Mouse (Mus musculus) neural tube, embryonic 10.5 days (tissue): ENCODE measurements around the gene Ugdh.
A peak's percentile ranks its signal among the peaks of the same experiment; 100 is the strongest.
"Not testable (repeated sequence)": the region's sequence is repeated elsewhere in the genome, so short reads cannot be mapped to it uniquely, and the experiment has no call there.

Experiments
- DNase-seq: peaks from one replicate; pipeline ENCODE4 v3.0.0-alpha.2; 2017; ENCODE audit warnings: low spot score; ENCODE audit errors: extremely low spot score

Gene Ugdh

DNA sequence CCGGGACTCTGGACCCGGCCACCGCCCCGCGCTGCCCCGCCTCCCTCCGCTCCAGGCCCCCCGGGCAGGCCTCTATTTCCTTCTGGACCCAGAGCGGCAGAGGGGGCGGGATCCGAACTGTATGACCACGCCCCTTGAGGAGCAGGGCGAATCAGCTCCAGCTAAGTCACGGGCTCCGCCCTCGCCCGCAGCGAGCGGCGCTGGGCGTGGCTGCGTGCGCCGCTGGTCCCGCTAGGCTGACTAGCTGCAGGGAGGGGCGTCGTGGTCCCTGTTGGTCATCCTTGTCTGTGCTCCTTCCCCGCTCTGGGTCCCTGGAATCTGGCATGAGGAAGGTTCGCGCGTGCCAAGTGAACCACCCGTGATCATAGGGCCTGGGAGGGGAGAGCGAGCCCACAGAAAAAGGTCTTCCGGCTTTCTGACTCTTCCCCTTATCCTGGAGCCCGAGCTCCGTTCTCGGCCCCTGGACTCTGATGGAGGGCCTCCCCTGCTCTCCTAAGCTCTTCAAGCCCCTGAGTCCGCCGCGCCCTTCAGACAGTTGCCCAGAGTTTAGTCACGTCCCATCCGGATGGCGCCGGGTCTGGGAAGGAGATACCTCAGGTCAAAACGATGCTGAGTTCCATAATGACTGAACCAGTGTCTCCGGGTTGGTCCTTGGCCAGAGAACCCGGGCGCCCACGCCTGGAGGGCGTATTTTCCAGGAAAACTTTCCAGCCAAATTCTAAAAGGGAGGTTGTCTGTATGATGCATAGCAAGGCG lies at the start of gene Ugdh:
TSS of gene Ugdh (minus strand) at position 144 of the 756 bp plus-strand sequence.
- peak; percentile 94 for DNase-seq

GRCm38 (mm10) chr5:65482996-65483395 lies 47.2 kb upstream of the Ugdh start:
- no peak for DNase-seq

DNA sequence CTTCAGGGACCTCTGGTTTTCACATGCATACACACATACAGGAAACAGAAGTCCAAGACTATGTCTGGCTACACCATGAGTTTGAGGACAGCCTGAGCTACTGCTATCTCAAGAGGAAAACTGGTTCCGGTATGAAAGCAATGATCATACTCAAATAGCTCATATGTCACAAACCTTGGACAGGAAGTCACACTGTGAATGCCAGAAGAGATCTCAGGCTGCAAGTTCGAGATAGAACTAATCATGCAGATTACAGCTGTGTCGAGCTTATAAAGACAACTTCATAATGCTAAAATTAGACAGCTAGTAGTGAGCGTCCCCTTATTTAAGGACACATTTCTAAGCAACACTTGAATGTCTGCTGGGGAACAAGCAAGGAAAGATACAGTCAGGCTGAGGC lies 44.8 kb upstream of the Ugdh start:
- DNase-seq, result no peak

DNA sequence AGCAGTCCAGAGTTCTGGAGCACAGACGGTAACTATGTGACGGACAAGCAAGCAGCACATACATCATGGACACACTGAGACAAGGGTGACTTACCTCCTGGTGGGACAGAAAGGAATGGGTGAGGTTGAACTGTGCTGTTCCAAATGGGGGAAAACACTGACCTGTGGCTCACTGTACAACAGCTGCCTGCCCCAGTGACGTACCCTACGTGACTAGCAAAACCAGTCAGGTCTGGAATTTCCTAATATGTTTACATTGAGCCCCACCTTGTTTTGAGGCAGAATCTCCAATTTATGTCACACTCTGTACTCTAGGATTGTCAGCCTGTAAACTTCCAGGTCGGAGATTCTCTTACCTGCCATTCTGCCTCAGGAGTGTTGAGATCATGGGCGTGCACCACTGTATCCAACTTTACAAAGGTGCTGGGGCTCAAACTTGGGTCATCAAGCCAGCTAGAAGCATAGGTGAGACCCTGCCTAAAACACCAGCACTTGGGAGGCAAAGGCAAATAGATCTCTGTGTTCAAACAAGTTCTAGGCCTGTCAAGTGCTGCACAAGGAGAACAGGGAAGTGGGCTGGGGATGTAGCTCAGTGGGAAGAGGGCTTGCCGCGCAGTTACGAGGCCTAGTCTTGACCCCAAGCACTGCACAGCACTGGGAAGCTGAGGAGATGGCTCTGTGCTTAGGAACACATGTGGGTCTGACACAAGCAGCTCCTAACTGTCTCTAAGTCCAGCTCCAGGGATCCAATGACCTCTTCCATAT lies 44.1 kb upstream of the Ugdh start:
- no peak for DNase-seq

DNA sequence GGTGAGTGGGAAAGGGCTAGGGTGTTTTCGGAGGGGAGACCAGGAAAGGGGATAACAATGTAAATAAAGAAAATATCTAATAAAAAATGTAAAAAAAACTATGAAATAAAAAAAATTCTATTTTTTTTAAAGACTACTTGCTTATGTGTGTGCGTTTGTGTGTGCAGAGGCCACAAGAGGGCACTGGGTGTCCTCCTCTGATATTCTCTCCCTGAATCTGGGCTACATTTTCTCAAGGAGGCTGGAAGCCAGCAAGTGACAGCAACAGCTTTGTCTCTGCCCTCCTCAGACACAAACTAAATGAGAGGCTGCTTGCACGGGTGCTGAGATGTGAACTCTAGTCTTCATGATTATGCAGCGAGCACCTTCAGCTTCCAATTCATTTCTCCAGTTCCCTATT lies 42.5 kb upstream of the Ugdh start:
- DNase-seq, result no peak

DNA sequence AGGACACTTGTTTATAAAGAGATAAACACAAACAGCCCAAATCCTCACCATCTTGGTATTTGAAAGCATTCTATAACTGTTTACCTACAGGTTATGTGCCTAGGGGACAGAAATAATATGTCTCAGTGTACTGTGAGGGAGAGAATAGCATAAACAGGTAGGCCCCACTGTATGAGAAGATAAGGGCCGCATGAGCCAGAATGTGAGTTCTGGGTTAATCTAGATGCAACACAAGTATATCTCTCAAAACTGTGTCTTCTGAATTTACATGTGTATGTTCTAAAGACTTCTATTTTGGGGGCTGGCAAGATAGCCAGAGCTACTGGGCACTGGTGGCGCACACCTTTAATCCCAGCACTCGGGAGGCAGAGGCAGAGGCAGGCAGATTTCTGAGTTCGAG lies 41.0 kb upstream of the Ugdh start:
- DNase-seq, result not testable (repeated sequence)

DNA sequence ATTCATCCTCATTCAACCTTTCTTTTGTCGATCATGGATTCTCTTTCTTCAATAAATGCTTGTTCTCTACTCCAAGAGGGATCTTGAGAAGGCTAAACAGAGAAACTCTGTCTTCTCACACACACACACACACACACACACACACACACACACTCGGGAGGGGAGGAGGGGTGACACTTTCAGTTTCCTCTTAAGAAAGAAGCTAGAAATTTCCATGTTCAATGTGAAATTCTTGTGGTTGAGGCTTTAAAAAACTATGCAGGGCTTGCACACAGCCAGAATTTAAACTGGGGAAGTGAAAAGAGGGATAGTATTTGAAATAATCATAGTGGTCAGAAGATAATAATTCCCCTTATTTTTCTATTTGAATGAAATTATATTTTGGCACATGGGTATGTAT lies 40.1 kb upstream of the Ugdh start:
- no peak for DNase-seq

DNA sequence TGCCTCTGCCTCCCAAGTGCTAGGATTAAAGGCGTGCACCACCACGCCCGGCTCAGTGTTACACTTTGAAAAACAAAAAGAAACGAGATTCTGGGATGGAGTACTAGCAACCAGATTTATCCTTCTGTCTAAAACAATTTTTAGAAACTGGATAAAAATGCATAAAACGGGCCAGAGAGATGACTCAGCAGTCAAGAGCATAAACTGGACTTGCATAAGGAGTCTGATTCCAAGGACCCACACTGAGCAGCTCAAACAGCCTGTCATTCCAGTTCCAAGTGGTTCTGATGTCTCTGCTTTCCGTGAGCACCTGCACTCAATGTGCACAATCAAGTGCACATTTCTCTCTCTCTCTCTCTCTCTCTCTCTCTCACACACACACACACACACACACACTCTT lies 34.0 kb upstream of the Ugdh start:
- DNase-seq, result no peak

DNA sequence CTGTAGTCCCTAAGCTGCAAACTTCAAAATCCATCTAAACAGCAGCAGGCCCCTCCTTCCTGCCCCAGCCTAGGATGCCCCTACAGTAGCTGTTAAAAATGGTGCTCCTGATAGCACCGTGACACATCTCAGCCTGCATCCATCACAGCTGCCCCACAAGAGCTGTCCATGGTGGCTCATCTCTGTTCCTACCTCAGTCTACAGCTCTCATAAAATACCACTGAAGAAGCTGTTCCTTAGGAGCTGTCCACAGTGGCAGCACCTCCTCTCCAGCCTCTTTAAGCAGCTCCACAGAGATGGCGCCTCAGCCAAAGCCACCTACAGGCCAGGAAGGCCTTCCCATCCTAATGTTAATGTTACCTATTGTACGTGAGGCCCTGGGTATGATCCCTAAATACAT lies 31.2 kb upstream of the Ugdh start:
- no peak for DNase-seq

DNA sequence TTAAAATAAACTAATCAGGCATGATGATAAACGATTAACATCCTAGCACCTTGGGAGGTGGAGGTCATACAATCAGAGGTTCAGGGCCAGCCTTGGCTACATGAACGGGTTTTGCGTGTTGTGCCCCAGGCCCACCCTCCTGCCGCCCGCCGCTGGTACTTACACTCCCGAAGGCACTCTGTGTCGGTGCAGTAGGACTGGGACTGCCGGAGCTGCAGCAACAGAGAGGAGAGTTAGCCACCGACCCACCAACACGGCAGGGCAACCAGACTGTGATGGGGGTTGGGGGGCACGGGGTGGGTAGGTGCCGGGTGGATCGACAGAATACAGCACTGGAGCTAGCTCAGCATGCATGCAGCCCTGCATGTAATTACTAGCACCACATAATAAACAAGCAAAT lies 24.6 kb upstream of the Ugdh start:
- DNase-seq, result no peak

- DNase-seq, result no peak
These were observed 23.7 kb upstream of the Ugdh start for GRCm38 (mm10) chr5:65459454-65459853.

DNA sequence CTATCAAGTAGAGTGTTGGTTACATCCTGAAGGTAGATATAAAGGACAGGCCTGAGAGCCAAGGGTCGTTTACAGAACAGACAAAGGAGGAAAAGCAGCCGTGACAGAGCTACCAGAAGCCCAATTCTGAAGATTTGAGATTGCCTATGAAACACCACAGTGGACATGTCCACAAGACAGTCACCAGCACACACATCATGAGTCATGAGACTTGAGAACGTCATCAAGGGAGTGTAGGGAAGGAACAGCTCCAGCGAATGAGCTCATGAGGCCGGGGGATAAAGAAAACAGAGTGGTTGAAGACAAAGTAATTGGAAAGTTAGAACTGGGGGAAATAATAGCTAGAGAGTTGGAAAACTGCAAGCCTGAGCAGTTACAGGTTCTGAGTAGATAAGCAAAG lies 22.1 kb upstream of the Ugdh start:
- no peak for DNase-seq

- no peak for DNase-seq
These were observed 21.5 kb upstream of the Ugdh start for GRCm38 (mm10) chr5:65457086-65457827.

GRCm38 (mm10) chr5:65454771-65455170 lies 19.0 kb upstream of the Ugdh start:
- DNase-seq, result no peak

DNA sequence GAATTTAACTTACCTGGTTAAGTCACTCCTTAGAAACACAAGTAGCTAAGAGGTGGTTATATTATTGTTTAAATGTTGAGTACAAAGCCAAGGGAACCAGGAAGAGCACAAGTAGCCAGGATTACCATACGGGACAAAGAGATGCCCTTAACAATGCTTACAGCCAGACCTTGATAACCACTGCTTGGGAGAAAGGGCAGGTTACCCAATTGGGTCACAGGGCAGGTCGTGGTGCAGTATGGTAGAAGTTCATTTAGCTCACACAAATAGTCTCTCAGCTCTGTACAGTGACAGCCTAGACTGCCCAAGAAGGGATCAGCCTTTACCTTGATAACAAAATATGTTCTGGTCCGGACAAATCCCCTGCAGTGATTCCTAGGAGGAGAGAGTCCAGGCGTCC lies 13.2 kb upstream of the Ugdh start:
- DNase-seq, result no peak

DNA sequence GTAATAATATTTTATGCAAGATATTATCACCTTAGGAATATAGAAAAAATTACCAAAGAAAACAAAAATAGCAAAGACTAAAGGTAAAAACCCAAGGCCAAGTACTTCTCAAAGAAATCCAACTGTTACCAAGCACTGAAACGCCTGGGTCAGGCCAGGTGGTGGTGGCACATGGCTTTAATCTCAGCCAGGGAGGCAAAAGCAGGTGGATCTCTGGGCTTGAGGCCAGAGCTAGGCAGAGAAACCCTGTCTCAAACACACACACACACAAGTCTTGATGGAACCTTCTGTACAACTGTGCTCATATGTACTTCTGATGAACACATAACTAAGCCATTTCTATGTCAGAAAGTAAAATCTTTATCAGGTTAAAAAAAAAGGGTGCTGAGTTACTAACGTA lies 12.1 kb upstream of the Ugdh start:
- DNase-seq, result no peak

GRCm38 (mm10) chr5:65446756-65447155 lies 11.0 kb upstream of the Ugdh start:
- no peak for DNase-seq

DNA sequence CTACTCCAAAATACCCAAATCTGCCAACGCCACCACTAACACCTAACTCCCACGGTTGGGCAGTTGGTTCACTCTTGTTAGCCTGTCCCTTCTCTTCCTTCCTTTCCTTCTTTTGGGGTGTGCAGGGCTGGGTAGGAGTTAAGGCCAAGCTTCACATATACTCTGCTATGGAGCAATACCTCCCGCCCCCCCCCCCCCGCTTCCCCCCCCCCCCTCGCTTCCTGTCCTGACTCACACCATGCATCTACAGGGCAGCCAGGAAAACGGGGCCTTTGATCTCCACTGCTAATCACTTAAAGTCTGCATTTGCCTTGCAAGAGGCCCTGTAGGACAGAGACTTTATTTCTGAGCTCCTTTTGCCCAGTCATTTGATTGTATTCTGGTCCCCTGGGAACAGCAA lies 9.2 kb upstream of the Ugdh start:
- DNase-seq, result no peak

DNA sequence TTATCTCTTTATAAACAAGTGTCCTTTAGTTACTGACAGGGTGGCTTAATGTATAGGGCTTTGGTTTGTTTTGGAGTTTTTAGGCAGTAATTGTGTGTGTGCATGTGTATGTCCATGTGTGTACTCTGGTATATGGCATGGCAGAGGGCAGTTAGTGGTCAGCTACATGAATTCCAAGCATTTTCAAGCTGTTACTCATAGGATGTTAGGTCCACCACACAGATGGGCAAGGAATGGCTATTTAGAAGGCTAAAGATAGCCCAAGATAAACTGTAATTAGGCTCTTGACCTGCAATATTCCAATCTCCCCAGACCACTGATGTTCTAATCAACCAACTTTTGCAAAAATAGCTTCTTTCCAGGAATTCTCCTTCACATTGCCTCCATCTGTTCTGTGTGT lies 2.3 kb upstream of the Ugdh start:
- no peak for DNase-seq

GRCm38 (mm10) chr5:65435363-65435805 lies 365 bp downstream of the Ugdh start:
- no peak for DNase-seq

GRCm38 (mm10) chr5:65434471-65435362 lies 1.0 kb downstream of the Ugdh start:
- DNase-seq, result no peak
